Mouse (Mus musculus): Measurements from ENCODE around the gene Rgs9.
"Not testable (repeated sequence)": the region's sequence is repeated elsewhere in the genome, so short reads cannot be mapped to it uniquely, and the experiment has no call there.

The Rgs9 gene

GRCm38 (mm10) chr11:109305680-109306079 is 7.8 kb upstream of the Rgs9 start:
- no peak for DNase-seq (ENCODE audit: low spot score in 2 of 2)

- DNase-seq (ENCODE audit: low spot score in 2 of 2) = peak in 1 of 2 experiments; percentile 19
These were observed 4.4 kb upstream of the Rgs9 start for GRCm38 (mm10) chr11:109302338-109302737.

- no peak for DNase-seq (ENCODE audit: low spot score in 2 of 2)
These were observed 898 bp downstream of the Rgs9 start for GRCm38 (mm10) chr11:109297031-109297430.

GRCm38 (mm10) chr11:109292056-109292455 is 5.9 kb downstream of the Rgs9 start:
- DNase-seq (ENCODE audit: low spot score in 2 of 2) = no peak

GRCm38 (mm10) chr11:109289378-109289777 is 8.6 kb downstream of the Rgs9 start:
- DNase-seq (ENCODE audit: low spot score in 2 of 2) = not testable (repeated sequence)

GRCm38 (mm10) chr11:109284811-109285210 is 13.1 kb downstream of the Rgs9 start:
- no peak for DNase-seq (ENCODE audit: low spot score in 2 of 2)

GRCm38 (mm10) chr11:109278186-109278585 is 19.7 kb downstream of the Rgs9 start:
- peak in 1 of 2 experiments; percentile 36 for DNase-seq (ENCODE audit: low spot score in 2 of 2)

GRCm38 (mm10) chr11:109271399-109271798 is 26.5 kb downstream of the Rgs9 start:
- DNase-seq (ENCODE audit: low spot score in 2 of 2) = no peak

GRCm38 (mm10) chr11:109270366-109270765 is 27.6 kb downstream of the Rgs9 start:
- DNase-seq (ENCODE audit: low spot score in 2 of 2) = no peak

- no peak for DNase-seq (ENCODE audit: low spot score in 2 of 2)
These were observed 28.1 kb downstream of the Rgs9 start for GRCm38 (mm10) chr11:109269662-109270341.

- no peak for DNase-seq (ENCODE audit: low spot score in 2 of 2)
These were observed 28.7 kb downstream of the Rgs9 start for GRCm38 (mm10) chr11:109269283-109269661.

GRCm38 (mm10) chr11:109266161-109266910 is 31.6 kb downstream of the Rgs9 start:
- peak in 1 of 2 experiments; percentile 58 for DNase-seq (ENCODE audit: low spot score in 2 of 2)

- DNase-seq (ENCODE audit: low spot score in 2 of 2) = peak in 1 of 2 experiments; percentile 40
These were observed 33.7 kb downstream of the Rgs9 start for GRCm38 (mm10) chr11:109264159-109264768.

- no peak for DNase-seq (ENCODE audit: low spot score in 2 of 2)
These were observed 37.4 kb downstream of the Rgs9 start for GRCm38 (mm10) chr11:109260561-109260960.

- DNase-seq (ENCODE audit: low spot score in 2 of 2) = peak in 1 of 2 experiments; percentile 41
These were observed 38.7 kb downstream of the Rgs9 start for GRCm38 (mm10) chr11:109258941-109259910.

GRCm38 (mm10) chr11:109257824-109258223 is 40.1 kb downstream of the Rgs9 start:
- no peak for DNase-seq (ENCODE audit: low spot score in 2 of 2)

GRCm38 (mm10) chr11:109255022-109255421 is 42.9 kb downstream of the Rgs9 start:
- DNase-seq (ENCODE audit: low spot score in 2 of 2) = no peak

GRCm38 (mm10) chr11:109252483-109252882 is 45.4 kb downstream of the Rgs9 start:
- DNase-seq (ENCODE audit: low spot score in 2 of 2) = no peak

GRCm38 (mm10) chr11:109250566-109250965 is 47.4 kb downstream of the Rgs9 start:
- no peak for DNase-seq (ENCODE audit: low spot score in 2 of 2)

- DNase-seq (ENCODE audit: low spot score in 2 of 2) = no peak
These were observed 51.0 kb downstream of the Rgs9 start for GRCm38 (mm10) chr11:109246920-109247319.

GRCm38 (mm10) chr11:109244635-109245360 is 53.1 kb downstream of the Rgs9 start:
- DNase-seq (ENCODE audit: low spot score in 2 of 2) = peak in 1 of 2 experiments; percentile 46
